Mouse (Mus musculus) E14TG2a.4 (cell line): Measurements from ENCODE around the gene Birc3.

Experiments
- H3K27me3 ChIP-seq: 2 replicates; pipeline ENCODE4 v1.6.1; 2014; ENCODE audit warnings: low read length, control low read depth; ENCODE audit not compliant: insufficient read depth
- H3K36me3 ChIP-seq: 2 replicates; pipeline ENCODE4 v1.6.1; 2014; ENCODE audit warnings: low read length, control low read depth; ENCODE audit not compliant: insufficient read depth
- H3K4me1 ChIP-seq: replicated peaks from 2 replicates; pipeline ENCODE4 v1.6.1; 2014; ENCODE audit warnings: low read depth, low read length, control low read depth
- H3K4me3 ChIP-seq: replicated peaks from 2 replicates; pipeline ENCODE4 v1.5.1; 2014; ENCODE audit warnings: mild to moderate bottlenecking, low read length
- H3K9me3 ChIP-seq: 2 replicates; pipeline ENCODE4 v1.6.1; 2014; ENCODE audit warnings: low read length, control low read depth
- CTCF ChIP-seq: conservative IDR thresholded peaks from 2 replicates; pipeline ENCODE4 v1.5.1; 2014; ENCODE audit warnings: low read length
- NANOG ChIP-seq: IDR thresholded peaks from 2 replicates; pipeline ENCODE4 v1.6.1; 2014; ENCODE audit warnings: borderline replicate concordance, low read length, mixed read lengths
- POU5F1 ChIP-seq: IDR thresholded peaks from 2 replicates; pipeline ENCODE4 v1.6.1; 2014; ENCODE audit warnings: low read length, borderline replicate concordance

Gene Birc3

GRCm38 (mm10) chr9:7872775-7873439 is at the start of gene Birc3:
Birc3 (minus strand) TSS chr9:7873186.
- Histone ChIP-seq H3K27me3 (no peaks in the 10 kb centered on the region), H3K4me1 (peaks cover 42% of the 10 kb centered on the region), H3K36me3 (no peaks in the 10 kb centered on the region), H3K9me3 (no peaks in the 10 kb centered on the region), H3K4me3 (peak within 1 kb of the TSS; percentile 80)
- TF ChIP-seq CTCF (no peak), POU5F1 (no peak), NANOG (no peak)

GRCm38 (mm10) chr9:7914925-7915324 is 41.9 kb upstream of the Birc3 start:
- Histone ChIP-seq H3K27me3 (no peaks in the 10 kb centered on the region), H3K4me3 (peak overlapping the region; percentile 62), H3K9me3 (peaks cover under 1% of the 10 kb centered on the region), H3K4me1 (peaks cover 61% of the 10 kb centered on the region), H3K36me3 (no peaks in the 10 kb centered on the region)
- TF ChIP-seq NANOG = no peak
- TF ChIP-seq CTCF = no peak
- TF ChIP-seq POU5F1 = no peak

DNA sequence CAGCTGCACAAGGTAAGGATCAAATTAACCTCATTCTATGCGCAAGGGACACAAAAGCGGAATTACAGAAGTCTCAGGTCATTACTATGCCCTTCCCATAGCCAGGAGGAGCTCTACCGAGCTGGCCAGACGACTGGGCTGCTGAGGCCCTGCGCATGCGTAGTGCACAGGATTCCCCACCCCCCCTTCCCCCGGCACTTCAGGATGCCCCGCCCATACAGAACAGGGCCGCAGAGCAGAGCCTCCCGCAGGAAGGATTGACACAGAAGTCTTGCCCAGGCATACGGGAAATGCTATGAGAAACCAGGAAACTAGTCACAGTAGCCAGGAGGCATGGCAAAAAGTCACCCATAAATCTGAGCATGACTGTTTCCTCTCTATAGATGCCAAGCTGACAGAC is 41.5 kb upstream of the Birc3 start:
- TF ChIP-seq CTCF (no peak), POU5F1 (no peak), NANOG (no peak)
- Histone ChIP-seq H3K4me3 (peak overlapping the region; percentile 62), H3K4me1 (peaks cover 61% of the 10 kb centered on the region), H3K9me3 (peaks cover 5% of the 10 kb centered on the region), H3K36me3 (peaks cover 1% of the 10 kb centered on the region; the same call in 1 of the 2 replicates), H3K27me3 (no peaks in the 10 kb centered on the region)

GRCm38 (mm10) chr9:7913953-7914352 is 41.0 kb upstream of the Birc3 start:
- TF ChIP-seq POU5F1 (no peak), NANOG (no peak)
- peak overlapping the region; percentile 62 for H3K4me3 ChIP-seq
- peaks cover 3% of the 10 kb centered on the region; the same call in 1 of the 2 replicates for H3K36me3 ChIP-seq
- H3K27me3 ChIP-seq = no peaks in the 10 kb centered on the region
- peaks cover 61% of the 10 kb centered on the region for H3K4me1 ChIP-seq
- H3K9me3 ChIP-seq = peaks cover 10% of the 10 kb centered on the region

- Histone ChIP-seq H3K4me1 (peaks cover 33% of the 10 kb centered on the region), H3K36me3 (peaks cover 3% of the 10 kb centered on the region; the same call in 1 of the 2 replicates), H3K4me3 (no peak overlapping the region), H3K9me3 (peaks cover 16% of the 10 kb centered on the region), H3K27me3 (no peaks in the 10 kb centered on the region)
- TF ChIP-seq NANOG = no peak; the same call in 1 of the 2 replicates
- no peak; the same call in 1 of the 2 replicates for TF ChIP-seq CTCF
- TF ChIP-seq POU5F1 = no peak
These were observed 34.5 kb upstream of the Birc3 start for GRCm38 (mm10) chr9:7907351-7907985.

GRCm38 (mm10) chr9:7906564-7906963 is 33.6 kb upstream of the Birc3 start:
- TF ChIP-seq POU5F1 (no peak), CTCF (no peak), NANOG (no peak)
- Histone ChIP-seq H3K36me3 (peaks cover 3% of the 10 kb centered on the region; the same call in 1 of the 2 replicates), H3K4me1 (peaks cover 32% of the 10 kb centered on the region), H3K9me3 (peaks cover 16% of the 10 kb centered on the region), H3K4me3 (no peak overlapping the region), H3K27me3 (no peaks in the 10 kb centered on the region)

DNA sequence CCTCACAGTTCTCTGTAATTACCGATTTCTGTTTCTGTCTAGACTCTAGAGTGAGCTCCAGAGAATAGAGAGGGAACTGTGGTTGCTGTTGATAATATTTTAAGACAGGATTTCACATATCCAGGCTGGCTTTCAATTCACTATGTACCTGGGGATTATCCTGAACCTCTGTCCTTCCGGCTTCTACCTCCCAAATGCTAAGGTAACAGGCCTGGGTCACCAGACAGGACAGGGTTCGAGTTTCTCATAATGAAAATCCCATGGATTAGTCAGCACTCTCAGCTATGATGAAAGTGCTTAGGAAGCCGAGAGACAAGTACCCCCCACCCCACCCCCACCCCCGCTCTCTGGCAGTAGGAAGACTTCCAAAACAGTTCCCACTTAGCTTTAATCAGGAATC is 30.8 kb upstream of the Birc3 start:
- peaks cover 4% of the 10 kb centered on the region for H3K9me3 ChIP-seq
- no peak for TF ChIP-seq POU5F1
- no peak for TF ChIP-seq NANOG
- no peak for TF ChIP-seq CTCF
- no peaks in the 10 kb centered on the region for H3K27me3 ChIP-seq
- no peak overlapping the region for H3K4me3 ChIP-seq
- peaks cover 42% of the 10 kb centered on the region for H3K4me1 ChIP-seq
- no peaks in the 10 kb centered on the region for H3K36me3 ChIP-seq

- H3K27me3 ChIP-seq = no peaks in the 10 kb centered on the region
- no peak for TF ChIP-seq NANOG
- TF ChIP-seq CTCF = no peak
- no peak for TF ChIP-seq POU5F1
- H3K4me3 ChIP-seq = no peak overlapping the region
- no peaks in the 10 kb centered on the region for H3K36me3 ChIP-seq
- peaks cover 48% of the 10 kb centered on the region for H3K4me1 ChIP-seq
- H3K9me3 ChIP-seq = no peaks in the 10 kb centered on the region; the same call in 1 of the 2 replicates
These were observed 30.3 kb upstream of the Birc3 start for GRCm38 (mm10) chr9:7903262-7903661.

DNA sequence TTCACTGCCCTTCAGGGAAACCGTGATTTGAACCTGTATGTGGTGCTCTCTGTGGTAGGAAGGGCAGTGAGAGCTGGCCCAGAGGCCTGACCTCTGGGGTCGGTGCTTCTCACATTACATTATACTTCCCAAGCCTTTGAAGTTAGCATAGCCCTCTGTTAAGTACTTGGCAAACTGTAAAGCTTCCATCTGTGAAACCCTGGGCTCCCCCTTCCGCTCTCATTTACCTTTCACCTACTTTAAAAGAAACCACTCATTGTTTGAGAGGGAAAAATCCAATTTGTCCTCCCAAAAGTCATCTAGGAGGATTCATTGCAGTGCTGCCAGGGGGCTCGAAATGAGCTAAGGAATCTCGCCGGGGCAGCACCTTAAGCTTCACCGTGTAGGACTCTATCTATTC is 29.3 kb upstream of the Birc3 start:
- no peak for TF ChIP-seq CTCF
- peak; percentile 34; the same call in 1 of the 2 replicates for TF ChIP-seq NANOG
- H3K9me3 ChIP-seq = no peaks in the 10 kb centered on the region; the same call in 1 of the 2 replicates
- H3K4me3 ChIP-seq = no peak overlapping the region
- H3K36me3 ChIP-seq = no peaks in the 10 kb centered on the region
- peaks cover 49% of the 10 kb centered on the region for H3K4me1 ChIP-seq
- H3K27me3 ChIP-seq = no peaks in the 10 kb centered on the region
